Mouse (Mus musculus) bone marrow, adult 2 months (tissue): Measurements from ENCODE around the gene Cstl1.

Experiments used
- CTCF ChIP-seq: fragments of 200-500 bp; IDR thresholded peaks from 2 replicates; pipeline ENCODE4 v1.5.1; 2011; ENCODE audit warnings: low read length, control low read depth; ENCODE audit not compliant: control insufficient read depth, insufficient read depth
- POLR2A ChIP-seq: fragments of 200-500 bp; IDR thresholded peaks from 2 replicates; pipeline ENCODE4 v1.6.1; 2011; ENCODE audit warnings: low read depth, mild to moderate bottlenecking, control low read depth, low read length, borderline replicate concordance; ENCODE audit not compliant: control insufficient read depth

GRCm38 (mm10) chr2:148717072-148717471 lies 33.1 kb upstream of the Cstl1 start:
- TF ChIP-seq CTCF (no peak), POLR2A (no peak)
